Mouse (Mus musculus): ENCODE data around the gene Rsl24d1. TPM values are rescaled to one million over a fixed set of nuclear protein-coding genes. Genes with fewer than 3 reads are reported as not detected.
"Not testable (repeated sequence)": the region's sequence is repeated elsewhere in the genome, so short reads cannot be mapped to it uniquely, and the experiment has no call there.

Rsl24d1 gene
- polyA plus RNA-seq, 1 experiment from 2014 or later: 105 TPM

GRCm38 (mm10) chr9:73079349-73079748 lies 33.9 kb upstream of the Rsl24d1 start:
- not testable (repeated sequence) for H3K9ac ChIP-seq (ENCODE audit: low read depth, low read length); H3K4me2 ChIP-seq (ENCODE audit: low read depth, low read length); DNase-seq (ENCODE audit: low spot score); H3K36me3 ChIP-seq (ENCODE audit: control insufficient read depth, insufficient read depth, low read length); ATAC-seq (ENCODE audit: low read depth); H3K9me3 ChIP-seq (ENCODE audit: control insufficient read depth, low read length); H3K4me1 ChIP-seq (ENCODE audit: control insufficient read depth, insufficient read depth, low read length); H3K27ac ChIP-seq (replicated peaks; ENCODE audit: low read depth, low read length); H3K27me3 ChIP-seq (replicated peaks; ENCODE audit: control insufficient read depth, insufficient read depth, low read length); H3K4me3 ChIP-seq (ENCODE audit: low read depth, low read length)
- WGBS: 83% methylated on average over 11 of the region's 12 CpGs

- 47% methylated on average over 7 of the region's 7 CpGs for WGBS
- Histone ChIP-seq H3K4me1 (ENCODE audit: control insufficient read depth, insufficient read depth, low read length) (no peaks in the 10 kb centered on the region), H3K27me3 (replicated peaks; ENCODE audit: control insufficient read depth, insufficient read depth, low read length) (no peaks in the 10 kb centered on the region), H3K36me3 (ENCODE audit: control insufficient read depth, insufficient read depth, low read length) (0 out of 2 replicates have a peak, but pooled peaks cover 3% of the 10 kb centered on the region), H3K9ac (ENCODE audit: low read depth, low read length) (no peak overlapping the region), H3K27ac (replicated peaks; ENCODE audit: low read depth, low read length) (no peak overlapping the region), H3K4me2 (ENCODE audit: low read depth, low read length) (no peak overlapping the region), H3K4me3 (ENCODE audit: low read depth, low read length) (no peak overlapping the region), H3K9me3 (ENCODE audit: control insufficient read depth, low read length) (no peaks in the 10 kb centered on the region)
- ATAC-seq (ENCODE audit: low read depth) (no peak), DNase-seq (ENCODE audit: low spot score) (no peak)
Observed at GRCm38 (mm10) chr9:73079801-73080325, 33.4 kb upstream of the Rsl24d1 start.

GRCm38 (mm10) chr9:73082291-73083000 lies 30.8 kb upstream of the Rsl24d1 start:
- H3K36me3 ChIP-seq (ENCODE audit: control insufficient read depth, insufficient read depth, low read length): no peaks in the 10 kb centered on the region
- H3K4me3 ChIP-seq (ENCODE audit: low read depth, low read length): no peak overlapping the region
- H3K9me3 ChIP-seq (ENCODE audit: control insufficient read depth, low read length): no peaks in the 10 kb centered on the region
- H3K4me2 ChIP-seq (ENCODE audit: low read depth, low read length): no peak overlapping the region
- no peaks in the 10 kb centered on the region for H3K27me3 ChIP-seq (replicated peaks; ENCODE audit: control insufficient read depth, insufficient read depth, low read length)
- H3K4me1 ChIP-seq (ENCODE audit: control insufficient read depth, insufficient read depth, low read length): no peaks in the 10 kb centered on the region
- WGBS: 73% methylated on average over 8 of the region's 8 CpGs
- DNase-seq (ENCODE audit: low spot score) (peak; percentile 11), ATAC-seq (ENCODE audit: low read depth) (no peak)
- H3K27ac ChIP-seq (replicated peaks; ENCODE audit: low read depth, low read length): no peak overlapping the region
- no peak overlapping the region for H3K9ac ChIP-seq (ENCODE audit: low read depth, low read length)

GRCm38 (mm10) chr9:73083956-73084355 lies 29.3 kb upstream of the Rsl24d1 start:
- WGBS: 72% methylated on average over 6 of the region's 6 CpGs
- no peak for DNase-seq (ENCODE audit: low spot score)

GRCm38 (mm10) chr9:73085845-73086244 lies 27.4 kb upstream of the Rsl24d1 start:
- H3K9ac ChIP-seq (ENCODE audit: low read depth, low read length): no peak overlapping the region
- H3K4me1 ChIP-seq (ENCODE audit: control insufficient read depth, insufficient read depth, low read length): no peaks in the 10 kb centered on the region
- no peaks in the 10 kb centered on the region for H3K27me3 ChIP-seq (replicated peaks; ENCODE audit: control insufficient read depth, insufficient read depth, low read length)
- ATAC-seq (ENCODE audit: low read depth): no peak
- DNase-seq (ENCODE audit: low spot score): no peak
- no peak overlapping the region for H3K27ac ChIP-seq (replicated peaks; ENCODE audit: low read depth, low read length)
- no peaks in the 10 kb centered on the region for H3K9me3 ChIP-seq (ENCODE audit: control insufficient read depth, low read length)
- no peak overlapping the region for H3K4me2 ChIP-seq (ENCODE audit: low read depth, low read length)
- no peaks in the 10 kb centered on the region for H3K36me3 ChIP-seq (ENCODE audit: control insufficient read depth, insufficient read depth, low read length)
- WGBS: 80% methylated on average over 6 of the region's 6 CpGs
- H3K4me3 ChIP-seq (ENCODE audit: low read depth, low read length): no peak overlapping the region

More at GRCm38 (mm10) chr9:73083956-73084355, 29.3 kb upstream of the Rsl24d1 start:
- Histone ChIP-seq H3K4me1 (ENCODE audit: control insufficient read depth, insufficient read depth, low read length) (no peaks in the 10 kb centered on the region), H3K4me2 (ENCODE audit: low read depth, low read length) (no peak overlapping the region), H3K27me3 (replicated peaks; ENCODE audit: control insufficient read depth, insufficient read depth, low read length) (no peaks in the 10 kb centered on the region), H3K9me3 (ENCODE audit: control insufficient read depth, low read length) (no peaks in the 10 kb centered on the region), H3K36me3 (ENCODE audit: control insufficient read depth, insufficient read depth, low read length) (no peaks in the 10 kb centered on the region), H3K9ac (ENCODE audit: low read depth, low read length) (no peak overlapping the region), H3K27ac (replicated peaks; ENCODE audit: low read depth, low read length) (no peak overlapping the region), H3K4me3 (ENCODE audit: low read depth, low read length) (no peak overlapping the region)
- no peak for ATAC-seq (ENCODE audit: low read depth)

- Histone ChIP-seq H3K27ac (replicated peaks; ENCODE audit: low read depth, low read length) (no peak overlapping the region), H3K9me3 (ENCODE audit: control insufficient read depth, low read length) (no peaks in the 10 kb centered on the region), H3K4me3 (ENCODE audit: low read depth, low read length) (no peak overlapping the region), H3K4me1 (ENCODE audit: control insufficient read depth, insufficient read depth, low read length) (no peaks in the 10 kb centered on the region), H3K9ac (ENCODE audit: low read depth, low read length) (no peak overlapping the region), H3K36me3 (ENCODE audit: control insufficient read depth, insufficient read depth, low read length) (no peaks in the 10 kb centered on the region), H3K27me3 (replicated peaks; ENCODE audit: control insufficient read depth, insufficient read depth, low read length) (no peaks in the 10 kb centered on the region), H3K4me2 (ENCODE audit: low read depth, low read length) (no peak overlapping the region)
- DNase-seq (ENCODE audit: low spot score): no peak
- WGBS: 55% methylated on average over 8 of the region's 8 CpGs
- ATAC-seq (ENCODE audit: low read depth): no peak
Observed at GRCm38 (mm10) chr9:73087121-73087520, 26.1 kb upstream of the Rsl24d1 start.

- H3K9ac ChIP-seq (ENCODE audit: low read depth, low read length): no peak overlapping the region
- H3K4me3 ChIP-seq (ENCODE audit: low read depth, low read length): no peak overlapping the region
- no peak overlapping the region for H3K4me2 ChIP-seq (ENCODE audit: low read depth, low read length)
- H3K36me3 ChIP-seq (ENCODE audit: control insufficient read depth, insufficient read depth, low read length): no peaks in the 10 kb centered on the region
- DNase-seq (ENCODE audit: low spot score) (no peak), ATAC-seq (ENCODE audit: low read depth) (no peak)
- H3K27ac ChIP-seq (replicated peaks; ENCODE audit: low read depth, low read length): no peak overlapping the region
- no peaks in the 10 kb centered on the region for H3K4me1 ChIP-seq (ENCODE audit: control insufficient read depth, insufficient read depth, low read length)
- WGBS: 75% methylated on average over 5 of the region's 5 CpGs
- H3K9me3 ChIP-seq (ENCODE audit: control insufficient read depth, low read length): no peaks in the 10 kb centered on the region
- H3K27me3 ChIP-seq (replicated peaks; ENCODE audit: control insufficient read depth, insufficient read depth, low read length): no peaks in the 10 kb centered on the region
Observed at GRCm38 (mm10) chr9:73087581-73087980, 25.6 kb upstream of the Rsl24d1 start.

- Histone ChIP-seq H3K36me3 (ENCODE audit: control insufficient read depth, insufficient read depth, low read length) (no peaks in the 10 kb centered on the region), H3K4me3 (ENCODE audit: low read depth, low read length) (no peak overlapping the region), H3K4me1 (ENCODE audit: control insufficient read depth, insufficient read depth, low read length) (no peaks in the 10 kb centered on the region), H3K4me2 (ENCODE audit: low read depth, low read length) (no peak overlapping the region), H3K9ac (ENCODE audit: low read depth, low read length) (no peak overlapping the region), H3K27ac (replicated peaks; ENCODE audit: low read depth, low read length) (no peak overlapping the region), H3K9me3 (ENCODE audit: control insufficient read depth, low read length) (no peaks in the 10 kb centered on the region), H3K27me3 (replicated peaks; ENCODE audit: control insufficient read depth, insufficient read depth, low read length) (no peaks in the 10 kb centered on the region)
- WGBS: 71% methylated on average over 16 of the region's 16 CpGs
- no peak for ATAC-seq (ENCODE audit: low read depth)
- no peak for DNase-seq (ENCODE audit: low spot score)
Observed at GRCm38 (mm10) chr9:73089222-73089920, 23.9 kb upstream of the Rsl24d1 start.

Data from embryonic facial prominence, embryonic 14.5 days (tissue).